Mouse (Mus musculus): ENCODE measurements around the gene 1700019N19Rik. TPM values are rescaled to one million over a fixed set of nuclear protein-coding genes. Genes with fewer than 3 reads are reported as not detected.
A peak's percentile ranks its signal among the peaks of the same experiment; 100 is the strongest.

1700019N19Rik gene
- total RNA-seq (2021), result not detected

DNA sequence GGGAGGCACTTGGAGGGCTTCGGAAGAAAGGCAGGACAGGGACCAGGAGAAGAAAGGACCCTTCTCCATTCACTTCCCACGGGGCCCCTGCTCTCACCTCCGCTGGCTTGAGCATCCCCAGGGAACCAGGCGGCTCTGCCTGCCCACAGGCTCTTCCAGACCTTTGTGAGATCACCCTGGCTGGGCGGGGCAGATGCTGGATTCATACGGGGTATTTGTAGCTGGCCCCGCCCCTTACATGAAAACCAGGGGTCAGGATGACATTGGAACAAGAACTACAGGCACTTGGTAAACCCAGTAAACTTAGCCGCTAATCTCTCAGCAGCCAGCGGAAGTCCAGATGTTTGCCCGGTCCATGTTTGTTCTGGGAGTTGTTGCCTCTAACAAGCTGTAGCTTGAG lies at the start of gene 1700019N19Rik:
1700019N19Rik (minus strand) TSS at position 178 of the 400 bp plus-strand sequence.
- no peak for DNase-seq (ENCODE audit: extremely low spot score in 1 of 2, low spot score in 1 of 2)

GRCm38 (mm10) chr19:58843606-58844005 lies 49.3 kb upstream of the 1700019N19Rik start:
- no peak for DNase-seq (ENCODE audit: extremely low spot score in 1 of 2, low spot score in 1 of 2)

- DNase-seq (ENCODE audit: extremely low spot score in 1 of 2, low spot score in 1 of 2), result no peak
Measured at GRCm38 (mm10) chr19:58840721-58841271, 46.5 kb upstream of the 1700019N19Rik start.

DNA sequence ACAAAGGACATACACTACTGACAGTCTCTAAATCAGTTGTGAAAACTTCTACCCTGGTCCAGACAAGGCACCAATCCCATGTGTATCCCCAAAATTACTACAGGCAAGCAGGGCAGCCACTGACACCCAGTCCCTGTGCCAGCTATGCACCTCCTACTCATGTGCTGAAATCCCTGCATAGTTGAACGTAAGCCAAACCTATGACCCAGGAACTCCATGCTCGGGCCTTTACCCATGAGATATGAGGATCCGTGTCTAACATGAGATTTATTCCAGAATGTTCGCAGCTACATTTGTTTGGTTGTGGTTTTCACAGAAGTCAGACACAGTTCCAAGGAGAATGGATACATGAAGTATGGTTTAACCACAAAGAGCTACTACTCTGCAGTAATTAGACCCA lies 45.5 kb upstream of the 1700019N19Rik start:
- DNase-seq (ENCODE audit: extremely low spot score in 1 of 2, low spot score in 1 of 2), result no peak

DNA sequence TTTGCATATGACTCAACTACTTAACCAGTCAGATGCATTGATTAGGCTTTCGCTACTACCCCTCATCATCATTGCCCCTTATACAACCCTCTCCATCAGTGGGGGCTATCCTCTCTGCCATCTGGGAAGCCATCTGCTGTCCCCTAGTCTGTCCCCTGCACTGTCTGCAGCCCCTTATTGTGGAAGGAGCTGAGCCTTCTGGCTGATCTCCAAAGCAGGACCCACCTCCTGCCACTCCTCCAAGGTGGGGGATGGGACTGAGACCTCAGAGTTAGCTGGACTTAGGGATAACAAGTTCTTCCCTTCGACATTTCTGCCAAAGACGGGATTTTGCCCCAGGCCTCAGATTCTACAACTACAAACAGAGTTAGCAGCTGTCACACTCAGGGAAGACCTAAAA lies 45.1 kb upstream of the 1700019N19Rik start:
- no peak for DNase-seq (ENCODE audit: extremely low spot score in 1 of 2, low spot score in 1 of 2)

- DNase-seq (ENCODE audit: extremely low spot score in 1 of 2, low spot score in 1 of 2), result no peak
Measured at GRCm38 (mm10) chr19:58838706-58839105, 44.4 kb upstream of the 1700019N19Rik start.

GRCm38 (mm10) chr19:58833639-58834180 lies 39.4 kb upstream of the 1700019N19Rik start:
- no peak for DNase-seq (ENCODE audit: extremely low spot score in 1 of 2, low spot score in 1 of 2)

DNA sequence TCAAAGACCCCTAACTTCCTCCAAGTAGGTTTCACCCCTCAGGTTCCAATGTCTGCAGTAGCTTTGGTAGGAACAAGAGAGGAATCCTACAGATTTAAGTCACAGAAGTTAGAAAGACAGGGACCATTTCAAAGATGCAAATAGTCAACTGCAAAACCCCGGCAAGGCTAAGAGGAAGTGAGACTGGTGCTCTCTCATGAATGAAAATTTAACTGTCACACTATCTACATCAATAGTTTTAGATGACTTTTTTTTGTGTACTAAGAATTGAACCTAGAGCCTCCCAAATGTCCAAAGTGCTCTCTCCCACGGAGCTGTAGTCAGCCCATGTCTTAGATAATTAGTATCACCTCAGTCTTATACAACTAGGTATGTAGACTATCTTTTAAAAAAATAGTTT lies 38.7 kb upstream of the 1700019N19Rik start:
- DNase-seq (ENCODE audit: extremely low spot score in 1 of 2, low spot score in 1 of 2), result no peak

- no peak for DNase-seq (ENCODE audit: extremely low spot score in 1 of 2, low spot score in 1 of 2)
Measured at GRCm38 (mm10) chr19:58831280-58831922, 37.1 kb upstream of the 1700019N19Rik start.

GRCm38 (mm10) chr19:58830182-58830581 lies 35.9 kb upstream of the 1700019N19Rik start:
- DNase-seq (ENCODE audit: extremely low spot score in 1 of 2, low spot score in 1 of 2), result no peak

- DNase-seq (ENCODE audit: extremely low spot score in 1 of 2, low spot score in 1 of 2), result peak; percentile 49 to 53
Measured at GRCm38 (mm10) chr19:58829575-58829974, 35.3 kb upstream of the 1700019N19Rik start.

GRCm38 (mm10) chr19:58827656-58828055 lies 33.4 kb upstream of the 1700019N19Rik start:
- no peak for DNase-seq (ENCODE audit: extremely low spot score in 1 of 2, low spot score in 1 of 2)

GRCm38 (mm10) chr19:58824316-58824715 lies 30.1 kb upstream of the 1700019N19Rik start:
- no peak for DNase-seq (ENCODE audit: extremely low spot score in 1 of 2, low spot score in 1 of 2)

GRCm38 (mm10) chr19:58823301-58823700 lies 29.0 kb upstream of the 1700019N19Rik start:
- DNase-seq (ENCODE audit: extremely low spot score in 1 of 2, low spot score in 1 of 2), result no peak

DNA sequence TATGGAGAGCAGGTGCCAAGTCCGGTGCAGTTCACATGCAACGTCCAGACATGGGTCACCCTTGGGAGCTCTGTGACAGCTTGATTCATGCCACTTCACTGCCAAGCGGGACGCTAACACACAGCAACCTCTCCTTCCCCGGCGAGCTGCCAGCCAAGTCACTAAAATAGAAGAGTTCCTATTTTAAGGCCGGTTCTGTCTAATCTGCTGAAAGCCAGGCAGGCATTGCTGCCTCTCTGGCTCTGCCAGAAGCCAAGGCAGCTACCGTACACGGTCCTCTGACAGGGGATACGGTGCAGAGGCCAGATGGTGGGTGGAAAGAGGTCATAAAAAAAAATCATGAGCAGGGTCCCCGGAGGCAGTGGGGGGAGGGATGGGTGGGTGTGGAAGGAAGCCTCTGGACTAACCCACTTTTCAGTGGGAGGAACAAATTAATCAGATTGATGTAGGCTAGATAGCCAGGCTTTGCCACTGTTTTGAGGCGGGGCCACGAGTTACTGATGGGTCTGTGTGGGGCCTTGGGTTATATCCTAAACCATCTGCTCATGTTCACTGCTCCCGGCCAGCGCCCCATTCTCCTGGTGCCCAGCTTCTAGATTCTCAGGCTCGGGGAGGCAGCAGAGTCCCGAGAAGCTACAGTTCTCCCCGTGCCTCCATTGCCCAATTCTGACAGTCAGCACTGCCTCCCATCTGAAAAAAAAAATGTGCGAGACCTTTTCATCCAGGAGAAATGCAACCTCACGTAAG lies 28.4 kb upstream of the 1700019N19Rik start:
- no peak for DNase-seq (ENCODE audit: extremely low spot score in 1 of 2, low spot score in 1 of 2)

GRCm38 (mm10) chr19:58818571-58819415 lies 24.5 kb upstream of the 1700019N19Rik start:
- DNase-seq (ENCODE audit: extremely low spot score in 1 of 2, low spot score in 1 of 2), result no peak

GRCm38 (mm10) chr19:58817398-58817797 lies 23.1 kb upstream of the 1700019N19Rik start:
- DNase-seq (ENCODE audit: extremely low spot score in 1 of 2, low spot score in 1 of 2), result no peak

DNA sequence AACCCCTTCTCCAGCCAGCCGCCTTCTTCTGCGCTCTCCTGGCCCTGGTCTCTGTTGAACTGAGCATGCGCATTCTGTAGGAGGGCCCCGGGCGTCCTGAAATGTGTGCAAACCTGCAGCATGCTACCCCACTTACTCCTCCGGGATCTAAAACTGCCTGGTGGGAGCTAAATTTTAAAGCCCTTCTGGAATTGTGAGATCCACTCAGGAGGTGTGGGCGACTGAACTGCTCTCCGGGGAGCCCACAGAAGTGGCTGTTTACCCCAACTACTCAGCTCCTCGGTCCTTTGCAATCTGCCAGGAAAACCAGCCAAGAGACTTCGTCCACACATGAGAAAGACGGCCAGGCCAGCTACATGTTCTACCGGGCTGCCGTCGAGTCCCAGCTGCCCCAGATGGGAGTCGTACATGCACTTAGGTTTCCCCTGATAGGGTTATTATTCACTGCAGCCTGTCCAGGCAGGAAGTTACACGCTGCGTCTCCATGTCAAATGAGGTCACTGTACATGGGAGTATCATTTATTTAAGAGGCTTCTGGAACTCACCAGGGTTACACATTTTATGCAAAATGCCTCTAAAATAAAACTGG lies 22.3 kb upstream of the 1700019N19Rik start:
- DNase-seq (ENCODE audit: extremely low spot score in 1 of 2, low spot score in 1 of 2), result no peak

DNA sequence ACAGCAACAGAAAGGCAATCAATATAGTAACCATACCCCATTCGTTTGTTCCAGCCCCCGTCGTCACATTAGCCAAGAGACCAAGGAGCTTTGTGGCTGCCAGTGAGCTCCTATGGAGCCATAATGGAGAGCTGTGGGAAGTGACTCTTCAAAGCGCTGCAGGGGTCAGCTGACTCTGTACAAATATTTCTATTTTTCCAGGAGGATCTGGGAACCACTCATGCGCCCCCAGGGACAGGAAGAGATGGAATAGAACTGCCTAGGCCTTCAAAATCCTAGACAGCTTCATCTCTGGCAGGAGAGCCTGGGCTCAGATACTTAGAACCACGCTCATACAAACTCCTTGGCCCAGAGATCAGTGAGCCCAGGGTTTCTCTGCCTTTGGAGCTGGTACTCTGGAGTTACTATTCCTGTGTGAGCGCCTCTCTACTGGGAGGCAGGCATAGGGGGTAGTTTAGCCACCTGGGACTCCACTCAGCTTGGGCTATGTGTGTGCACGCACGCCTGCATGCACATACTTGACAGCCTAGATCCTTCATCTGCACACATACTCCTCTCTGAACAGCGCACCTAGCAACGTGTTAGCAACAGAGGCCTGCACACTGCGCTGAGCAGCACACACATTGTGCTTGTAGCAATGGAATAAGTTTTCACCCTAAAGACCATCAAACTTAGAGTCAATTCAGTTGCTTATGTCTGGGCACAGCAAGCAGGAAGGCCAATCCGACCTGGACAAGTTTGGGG lies 21.1 kb upstream of the 1700019N19Rik start:
- no peak for DNase-seq (ENCODE audit: extremely low spot score in 1 of 2, low spot score in 1 of 2)

Measured in layer of hippocampus, postnatal 25 days (tissue).